Mouse (Mus musculus) stomach, embryonic 14.5 days (tissue): Measurements from ENCODE around the gene Tomm40. TPM values are rescaled to one million over a fixed set of nuclear protein-coding genes. Genes with fewer than 3 reads are reported as not detected.

Experiments used
- ATAC-seq: fragments of 200-750 bp; cut with Nextera tagmentation; 2 replicates; pipeline ENCODE4 v1.8.0; 2017; ENCODE audit warnings: low read depth, moderate TSS enrichment; ENCODE audit not compliant: insufficient number of reproducible peaks, insufficient read depth, low FRiP score
- H3K27ac ChIP-seq: fragments of 300-500 bp; sonication (generic); 2 replicates; pipeline ENCODE4 v1.5.1; 2014; ENCODE audit warnings: mild to moderate bottlenecking, low read length, moderate library complexity, mixed read lengths
- H3K27me3 ChIP-seq: fragments of 300-500 bp; sonication (generic); 2 replicates; pipeline ENCODE4 v1.6.1; 2014; ENCODE audit warnings: low read length, control low read depth, mixed read lengths; ENCODE audit not compliant: control insufficient read depth, insufficient read depth
- H3K36me3 ChIP-seq: fragments of 300-500 bp; sonication (generic); 2 replicates; pipeline ENCODE4 v1.6.1; 2014; ENCODE audit warnings: mild to moderate bottlenecking, control low read depth, low read length, moderate library complexity, mixed read lengths; ENCODE audit not compliant: control insufficient read depth, insufficient read depth
- H3K4me1 ChIP-seq: fragments of 300-500 bp; sonication (generic); 2 replicates; pipeline ENCODE4 v1.6.1; 2014; ENCODE audit warnings: low read length, control low read depth, mixed read lengths; ENCODE audit not compliant: control insufficient read depth, insufficient read depth
- H3K4me2 ChIP-seq: fragments of 300-500 bp; sonication (generic); replicated peaks from 2 replicates; pipeline ENCODE4 v1.6.1; 2014; ENCODE audit warnings: low read depth, low read length, control low read depth
- H3K4me3 ChIP-seq: fragments of 300-500 bp; sonication (generic); 2 replicates; pipeline ENCODE4 v1.5.1; 2014; ENCODE audit warnings: low read depth, low read length, control low read depth
- H3K9ac ChIP-seq: fragments of 300-500 bp; sonication (generic); replicated peaks from 2 replicates; pipeline ENCODE4 v1.6.1; 2014; ENCODE audit warnings: low read depth, mild to moderate bottlenecking, control low read depth, low read length, moderate library complexity, mixed read lengths
- H3K9me3 ChIP-seq: fragments of 300-500 bp; sonication (generic); 2 replicates; pipeline ENCODE4 v1.6.1; 2016; ENCODE audit warnings: low read depth, low read length, control low read depth; ENCODE audit not compliant: control insufficient read depth
- WGBS: fragments of 180-500 bp; shearing (Covaris S2); extraction: QIAGEN DNeasy Blood & Tissue Kit; methylation state at CpG from one replicate; pipeline ENCODE4 v1.1.7; 2014; 5-methylcytosine and 5-hydroxymethylcytosine counted together
- polyA plus RNA-seq: library from polyadenylated mRNA; unstranded; fragments of >200 nt; fragmentation: Nextera tagmentation; extraction: Ambion mirVana; gene quantifications from 2 replicates; pipeline ENCODE4 v1.2.1, GENCODE M21; 2014

Tomm40 gene
- polyA plus RNA-seq, 1 experiment from 2014 or later, result 91.2 TPM

- Histone ChIP-seq H3K36me3 (peaks cover 21% of the 10 kb centered on the region), H3K4me3 (no peak overlapping the region), H3K4me1 (peaks cover 14% of the 10 kb centered on the region), H3K27me3 (no peaks in the 10 kb centered on the region), H3K27ac (no peak overlapping the region), H3K4me2 (no peak overlapping the region), H3K9ac (no peak overlapping the region), H3K9me3 (peaks cover 14% of the 10 kb centered on the region)
- 94% methylated on average over 5 of the region's 5 CpGs for WGBS
- ATAC-seq, result no peak
Measured at GRCm38 (mm10) chr7:19718297-19718952, 3.2 kb upstream of the Tomm40 start.

DNA sequence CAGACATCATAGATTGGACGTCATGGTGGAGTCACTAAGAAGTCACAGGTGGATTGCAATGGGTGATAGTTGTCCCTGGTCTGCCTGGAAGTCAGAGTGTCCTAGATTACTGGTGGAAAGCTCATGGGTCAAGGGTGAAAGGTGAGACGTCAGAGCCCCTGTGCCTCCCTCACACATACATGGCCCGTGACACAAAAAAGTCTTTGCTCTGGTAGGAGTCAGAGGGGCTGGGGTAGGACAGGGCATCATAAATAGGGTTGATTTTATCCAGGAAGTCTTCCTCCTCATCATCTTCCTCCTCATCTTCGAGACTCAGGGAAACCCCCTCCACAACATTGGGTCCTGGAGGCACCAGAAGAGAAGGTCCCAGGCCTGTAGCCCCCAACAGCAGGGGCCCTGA, 2.1 kb upstream of the Tomm40 start:
- peaks cover 14% of the 10 kb centered on the region for H3K4me1 ChIP-seq
- H3K4me3 ChIP-seq, result no peak overlapping the region
- no peak overlapping the region for H3K27ac ChIP-seq
- WGBS, result 82% methylated on average over 4 of the region's 4 CpGs
- H3K9ac ChIP-seq, result no peak overlapping the region
- no peak for ATAC-seq
- peaks cover 30% of the 10 kb centered on the region for H3K36me3 ChIP-seq
- peaks cover 14% of the 10 kb centered on the region for H3K9me3 ChIP-seq
- no peak overlapping the region for H3K4me2 ChIP-seq
- no peaks in the 10 kb centered on the region for H3K27me3 ChIP-seq

GRCm38 (mm10) chr7:19716822-19717221, 1.6 kb upstream of the Tomm40 start:
- Histone ChIP-seq H3K4me3 (no peak overlapping the region), H3K9me3 (peaks cover 13% of the 10 kb centered on the region), H3K4me2 (peak overlapping the region; percentile 64; the same call in 1 of the 2 replicates), H3K4me1 (peaks cover 14% of the 10 kb centered on the region), H3K36me3 (peaks cover 35% of the 10 kb centered on the region), H3K27me3 (no peaks in the 10 kb centered on the region), H3K9ac (no peak overlapping the region), H3K27ac (no peak overlapping the region)
- WGBS, result 80% methylated on average over 2 of the region's 2 CpGs
- ATAC-seq, result no peak

DNA sequence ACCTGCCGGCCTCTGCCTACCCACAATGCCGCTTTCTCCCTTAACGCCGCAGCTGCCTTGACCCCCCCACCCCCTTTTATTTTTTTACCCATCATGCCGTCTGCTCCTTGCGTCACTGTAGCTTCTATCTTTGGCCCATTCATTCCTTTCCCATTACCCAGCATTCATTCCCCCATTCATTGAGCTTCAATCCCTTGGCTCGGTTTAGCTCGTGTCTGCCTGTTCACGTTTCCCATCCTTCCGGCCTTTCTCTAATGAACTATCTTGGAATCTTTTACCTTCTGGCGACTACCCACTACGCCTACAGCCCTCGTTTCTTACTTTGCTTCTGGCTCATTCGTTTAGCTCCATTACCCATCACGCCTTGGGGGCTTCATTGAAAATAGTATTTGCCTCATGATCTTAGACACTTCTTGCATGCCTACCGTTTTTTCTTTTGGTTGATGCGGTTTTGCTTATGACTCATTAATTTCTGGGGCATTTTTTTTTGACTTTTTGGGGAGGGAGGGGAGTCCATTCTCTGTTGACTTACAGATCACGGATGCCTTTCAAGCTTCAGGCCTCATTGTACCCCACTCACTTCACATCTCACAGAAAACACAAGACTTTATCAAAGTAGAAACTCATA, 931 bp upstream of the Tomm40 start:
- no peak for ATAC-seq
- Histone ChIP-seq H3K27ac (peak overlapping the region; percentile 77), H3K9ac (no peak overlapping the region), H3K4me1 (peaks cover 14% of the 10 kb centered on the region), H3K9me3 (peaks cover 7% of the 10 kb centered on the region), H3K36me3 (peaks cover 40% of the 10 kb centered on the region), H3K27me3 (no peaks in the 10 kb centered on the region), H3K4me2 (peak overlapping the region; percentile 64), H3K4me3 (peak overlapping the region; percentile 27)
- WGBS, result 9% methylated on average over 18 of the region's 18 CpGs

- no peaks in the 10 kb centered on the region for H3K9me3 ChIP-seq
- no peak for ATAC-seq
- peaks cover 14% of the 10 kb centered on the region for H3K4me1 ChIP-seq
- H3K27me3 ChIP-seq, result no peaks in the 10 kb centered on the region
- H3K4me3 ChIP-seq, result peak overlapping the region; percentile 99
- WGBS, result under 1% methylated on average over 39 of the region's 39 CpGs
- H3K4me2 ChIP-seq, result peak overlapping the region; percentile 89
- peak overlapping the region; percentile 94 for H3K9ac ChIP-seq
- H3K36me3 ChIP-seq, result peaks cover 47% of the 10 kb centered on the region
- H3K27ac ChIP-seq, result peak overlapping the region; percentile 75
Measured at GRCm38 (mm10) chr7:19714836-19715235, 402 bp downstream of the Tomm40 start.

DNA sequence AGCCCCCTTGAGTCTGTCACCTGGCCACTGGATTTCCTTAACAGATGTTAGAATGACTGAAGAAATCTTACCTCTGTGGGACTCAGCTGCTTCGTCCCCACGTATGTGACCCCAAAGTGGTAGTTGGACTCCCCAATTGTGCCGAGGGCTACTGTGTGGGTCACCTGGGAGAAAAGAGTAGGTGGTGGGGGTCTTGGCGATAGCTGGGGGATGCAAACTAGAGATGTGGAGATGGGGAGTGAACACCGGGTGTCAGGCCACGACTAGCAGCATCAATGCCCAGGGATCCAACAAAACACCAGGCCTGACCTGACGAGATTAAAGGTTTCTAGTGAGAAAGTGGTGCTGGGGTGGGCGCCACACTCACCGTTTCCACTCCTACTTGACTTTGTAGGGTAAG, 1.6 kb downstream of the Tomm40 start:
- H3K36me3 ChIP-seq, result peaks cover 50% of the 10 kb centered on the region
- H3K9ac ChIP-seq, result no peak overlapping the region
- WGBS, result 88% methylated on average over 9 of the region's 9 CpGs
- H3K4me3 ChIP-seq, result no peak overlapping the region
- ATAC-seq, result no peak
- H3K4me1 ChIP-seq, result peaks cover 14% of the 10 kb centered on the region
- H3K4me2 ChIP-seq, result no peak overlapping the region
- no peak overlapping the region for H3K27ac ChIP-seq
- no peaks in the 10 kb centered on the region for H3K27me3 ChIP-seq
- H3K9me3 ChIP-seq, result no peaks in the 10 kb centered on the region

DNA sequence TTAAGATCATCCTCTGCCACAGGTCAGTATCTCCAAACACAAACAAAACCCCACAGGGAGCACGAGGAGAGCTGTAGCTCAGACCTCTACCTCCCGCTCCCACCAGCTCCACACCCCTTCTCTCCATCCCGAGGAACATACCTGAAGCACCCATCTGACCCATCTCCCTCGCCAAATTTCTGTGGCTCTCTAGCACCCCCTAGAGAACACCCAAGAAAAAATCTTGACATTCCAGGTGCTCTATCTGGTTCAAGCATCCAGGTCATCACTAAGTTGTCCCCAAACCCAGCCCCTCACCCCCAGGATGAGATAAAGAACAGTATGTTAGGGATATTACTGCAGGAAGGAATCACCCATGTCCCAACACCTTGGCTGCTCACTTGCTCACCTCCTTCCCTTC, 2.0 kb downstream of the Tomm40 start:
- peaks cover 14% of the 10 kb centered on the region for H3K4me1 ChIP-seq
- no peaks in the 10 kb centered on the region for H3K27me3 ChIP-seq
- peaks cover 48% of the 10 kb centered on the region for H3K36me3 ChIP-seq
- no peak for ATAC-seq
- H3K9me3 ChIP-seq, result no peaks in the 10 kb centered on the region
- H3K27ac ChIP-seq, result no peak overlapping the region
- H3K4me2 ChIP-seq, result no peak overlapping the region
- no peak overlapping the region for H3K4me3 ChIP-seq
- no peak overlapping the region for H3K9ac ChIP-seq
- 41% methylated on average over 4 of the region's 4 CpGs for WGBS

DNA sequence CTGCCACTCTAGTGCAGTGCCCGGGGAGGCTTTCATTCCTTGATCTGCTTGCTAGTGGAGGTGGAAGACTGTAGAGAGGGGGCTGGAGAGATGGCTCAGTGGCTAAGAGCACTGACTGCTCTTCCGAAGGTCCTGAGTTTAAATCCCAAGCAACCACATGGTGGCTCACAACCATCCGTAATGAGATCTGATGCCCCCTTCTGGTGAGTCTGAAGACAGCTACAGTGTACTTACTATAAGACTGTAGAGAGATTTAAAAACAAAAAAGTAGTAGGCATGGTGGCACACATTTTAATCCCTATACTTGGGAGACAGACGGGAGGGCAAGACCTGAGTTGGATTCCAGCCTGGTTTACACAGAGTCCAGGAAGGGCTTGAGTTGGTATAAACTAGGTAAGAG, 2.8 kb downstream of the Tomm40 start:
- Histone ChIP-seq H3K36me3 (peaks cover 49% of the 10 kb centered on the region), H3K4me3 (no peak overlapping the region), H3K9me3 (no peaks in the 10 kb centered on the region), H3K27ac (no peak overlapping the region), H3K4me2 (no peak overlapping the region), H3K4me1 (peaks cover 14% of the 10 kb centered on the region), H3K27me3 (no peaks in the 10 kb centered on the region), H3K9ac (no peak overlapping the region)
- no peak for ATAC-seq
- 72% methylated on average over 4 of the region's 4 CpGs for WGBS
